Mouse (Mus musculus): ENCODE measurements around the gene Ccdc14. TPM values are rescaled to one million over a fixed set of nuclear protein-coding genes. Genes with fewer than 3 reads are reported as not detected.

Gene Ccdc14
- polyA plus RNA-seq, 1 experiment = 32.0 TPM

DNA sequence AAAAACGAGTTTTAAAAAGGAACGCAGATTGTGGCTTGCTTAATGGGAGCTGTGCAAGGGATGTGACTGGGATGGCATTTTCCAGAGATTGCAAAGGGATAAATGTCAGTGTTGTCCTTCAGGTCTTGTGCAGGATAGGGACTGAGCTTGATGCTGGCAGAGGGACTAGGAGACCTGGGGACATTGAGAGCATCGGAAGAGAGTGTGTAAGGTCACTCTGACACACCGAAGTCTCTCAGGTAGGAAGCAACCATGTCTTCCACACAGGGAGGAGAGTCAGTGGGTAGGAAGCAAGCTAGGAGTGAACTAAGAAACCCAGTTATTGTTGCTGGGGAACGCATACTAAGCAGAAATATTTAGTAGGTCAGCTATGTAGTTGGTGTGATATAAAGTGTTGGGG lies 32.4 kb upstream of the Ccdc14 start:
- H3K27me3 ChIP-seq (ENCODE audit: control insufficient read depth, insufficient read depth, low read length, poor library complexity, severe bottlenecking) = no peaks in the 10 kb centered on the region; the same call in 1 of the 2 replicates
- peaks cover 2% of the 10 kb centered on the region for H3K4me1 ChIP-seq (ENCODE audit: control insufficient read depth, insufficient read depth, low read length)
- H3K4me3 ChIP-seq (ENCODE audit: low read depth, low read length) = no peak overlapping the region
- no peak for TF ChIP-seq EP300 (IDR thresholded peaks at IDR 0.05; ENCODE audit: insufficient read depth, low read depth, low read length)
- no peak for TF ChIP-seq CTCF (IDR thresholded peaks at IDR 0.05; ENCODE audit: low read depth, low read length)
- no peak for TF ChIP-seq POLR2A (IDR thresholded peaks at IDR 0.05; ENCODE audit: insufficient read depth, low read length)
- H3K9me3 ChIP-seq (replicated peaks; ENCODE audit: control insufficient read depth, insufficient read depth, low read length, poor library complexity, severe bottlenecking) = no peaks in the 10 kb centered on the region
- H3K27ac ChIP-seq (ENCODE audit: insufficient read depth, low read length) = no peak overlapping the region
- no peaks in the 10 kb centered on the region for H3K36me3 ChIP-seq (ENCODE audit: control insufficient read depth, insufficient read depth, low read length, poor library complexity, severe bottlenecking)
- 0 out of 2 replicates have a peak overlapping the region, but pooled peaks have one; percentile 56 for H3K9ac ChIP-seq (ENCODE audit: low read depth, poor library complexity, severe bottlenecking)

- TF ChIP-seq POLR2A (IDR thresholded peaks at IDR 0.05; ENCODE audit: insufficient read depth, low read length) (no peak), EP300 (IDR thresholded peaks at IDR 0.05; ENCODE audit: insufficient read depth, low read depth, low read length) (no peak), CTCF (IDR thresholded peaks at IDR 0.05; ENCODE audit: low read depth, low read length) (no peak)
- Histone ChIP-seq H3K27me3 (ENCODE audit: control insufficient read depth, insufficient read depth, low read length, poor library complexity, severe bottlenecking) (no peaks in the 10 kb centered on the region; the same call in 1 of the 2 replicates), H3K9ac (ENCODE audit: low read depth, poor library complexity, severe bottlenecking) (no peak overlapping the region), H3K4me1 (ENCODE audit: control insufficient read depth, insufficient read depth, low read length) (peaks cover 2% of the 10 kb centered on the region), H3K36me3 (ENCODE audit: control insufficient read depth, insufficient read depth, low read length, poor library complexity, severe bottlenecking) (no peaks in the 10 kb centered on the region), H3K4me3 (ENCODE audit: low read depth, low read length) (no peak overlapping the region), H3K27ac (ENCODE audit: insufficient read depth, low read length) (no peak overlapping the region), H3K9me3 (replicated peaks; ENCODE audit: control insufficient read depth, insufficient read depth, low read length, poor library complexity, severe bottlenecking) (no peaks in the 10 kb centered on the region)
Measured at GRCm38 (mm10) chr16:34658388-34658787, 32.0 kb upstream of the Ccdc14 start.

- Histone ChIP-seq H3K27me3 (ENCODE audit: control insufficient read depth, insufficient read depth, low read length, poor library complexity, severe bottlenecking) (no peaks in the 10 kb centered on the region), H3K4me3 (ENCODE audit: low read depth, low read length) (no peak overlapping the region), H3K36me3 (ENCODE audit: control insufficient read depth, insufficient read depth, low read length, poor library complexity, severe bottlenecking) (no peaks in the 10 kb centered on the region), H3K9ac (ENCODE audit: low read depth, poor library complexity, severe bottlenecking) (no peak overlapping the region), H3K9me3 (replicated peaks; ENCODE audit: control insufficient read depth, insufficient read depth, low read length, poor library complexity, severe bottlenecking) (no peaks in the 10 kb centered on the region), H3K27ac (ENCODE audit: insufficient read depth, low read length) (no peak overlapping the region), H3K4me1 (ENCODE audit: control insufficient read depth, insufficient read depth, low read length) (no peaks in the 10 kb centered on the region)
- no peak for TF ChIP-seq EP300 (IDR thresholded peaks at IDR 0.05; ENCODE audit: insufficient read depth, low read depth, low read length)
- no peak for TF ChIP-seq CTCF (IDR thresholded peaks at IDR 0.05; ENCODE audit: low read depth, low read length)
- no peak for TF ChIP-seq POLR2A (IDR thresholded peaks at IDR 0.05; ENCODE audit: insufficient read depth, low read length)
Measured at GRCm38 (mm10) chr16:34664553-34664952, 25.9 kb upstream of the Ccdc14 start.

GRCm38 (mm10) chr16:34667031-34667726 lies 23.2 kb upstream of the Ccdc14 start:
- Histone ChIP-seq H3K4me3 (ENCODE audit: low read depth, low read length) (no peak overlapping the region), H3K27ac (ENCODE audit: insufficient read depth, low read length) (no peak overlapping the region), H3K27me3 (ENCODE audit: control insufficient read depth, insufficient read depth, low read length, poor library complexity, severe bottlenecking) (no peaks in the 10 kb centered on the region), H3K4me1 (ENCODE audit: control insufficient read depth, insufficient read depth, low read length) (no peaks in the 10 kb centered on the region), H3K9me3 (replicated peaks; ENCODE audit: control insufficient read depth, insufficient read depth, low read length, poor library complexity, severe bottlenecking) (no peaks in the 10 kb centered on the region), H3K9ac (ENCODE audit: low read depth, poor library complexity, severe bottlenecking) (no peak overlapping the region), H3K36me3 (ENCODE audit: control insufficient read depth, insufficient read depth, low read length, poor library complexity, severe bottlenecking) (no peaks in the 10 kb centered on the region)
- TF ChIP-seq EP300 (IDR thresholded peaks at IDR 0.05; ENCODE audit: insufficient read depth, low read depth, low read length) (no peak), POLR2A (IDR thresholded peaks at IDR 0.05; ENCODE audit: insufficient read depth, low read length) (no peak), CTCF (IDR thresholded peaks at IDR 0.05; ENCODE audit: low read depth, low read length) (peak; percentile 96)

- H3K27me3 ChIP-seq (ENCODE audit: control insufficient read depth, insufficient read depth, low read length, poor library complexity, severe bottlenecking) = no peaks in the 10 kb centered on the region
- no peak for TF ChIP-seq EP300 (IDR thresholded peaks at IDR 0.05; ENCODE audit: insufficient read depth, low read depth, low read length)
- no peak for TF ChIP-seq CTCF (IDR thresholded peaks at IDR 0.05; ENCODE audit: low read depth, low read length)
- TF ChIP-seq POLR2A (IDR thresholded peaks at IDR 0.05; ENCODE audit: insufficient read depth, low read length) = no peak
Measured at GRCm38 (mm10) chr16:34668341-34668740, 22.1 kb upstream of the Ccdc14 start.

DNA sequence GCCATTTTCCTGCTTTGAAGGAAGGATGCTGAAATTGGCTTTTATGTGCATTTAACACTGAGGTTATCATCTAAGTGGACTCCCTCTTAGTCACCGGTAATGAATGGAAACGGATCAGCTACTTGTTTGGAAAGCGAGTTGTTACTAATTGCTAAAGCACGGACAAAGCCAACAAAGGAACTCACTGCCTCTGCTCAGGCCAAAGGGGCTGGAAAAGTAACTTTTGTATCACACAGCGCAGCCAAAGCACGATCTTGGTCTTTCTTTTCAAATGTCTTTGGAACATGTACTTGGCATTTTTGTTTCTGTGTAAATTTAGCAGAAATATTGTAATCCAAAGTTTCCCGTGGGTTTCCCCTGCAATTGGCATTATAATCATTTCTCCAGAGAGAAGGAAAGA lies 18.4 kb upstream of the Ccdc14 start:
- no peaks in the 10 kb centered on the region for H3K36me3 ChIP-seq (ENCODE audit: control insufficient read depth, insufficient read depth, low read length, poor library complexity, severe bottlenecking)
- no peak for TF ChIP-seq EP300 (IDR thresholded peaks at IDR 0.05; ENCODE audit: insufficient read depth, low read depth, low read length)
- TF ChIP-seq POLR2A (IDR thresholded peaks at IDR 0.05; ENCODE audit: insufficient read depth, low read length) = no peak
- no peak for TF ChIP-seq CTCF (IDR thresholded peaks at IDR 0.05; ENCODE audit: low read depth, low read length)
- no peaks in the 10 kb centered on the region for H3K27me3 ChIP-seq (ENCODE audit: control insufficient read depth, insufficient read depth, low read length, poor library complexity, severe bottlenecking)
- no peak overlapping the region for H3K27ac ChIP-seq (ENCODE audit: insufficient read depth, low read length)
- no peaks in the 10 kb centered on the region for H3K9me3 ChIP-seq (replicated peaks; ENCODE audit: control insufficient read depth, insufficient read depth, low read length, poor library complexity, severe bottlenecking)
- no peaks in the 10 kb centered on the region for H3K4me1 ChIP-seq (ENCODE audit: control insufficient read depth, insufficient read depth, low read length)
- no peak overlapping the region for H3K4me3 ChIP-seq (ENCODE audit: low read depth, low read length)
- H3K9ac ChIP-seq (ENCODE audit: low read depth, poor library complexity, severe bottlenecking) = no peak overlapping the region

More at GRCm38 (mm10) chr16:34668341-34668740, 22.1 kb upstream of the Ccdc14 start:
- H3K9me3 ChIP-seq (replicated peaks; ENCODE audit: control insufficient read depth, insufficient read depth, low read length, poor library complexity, severe bottlenecking) = no peaks in the 10 kb centered on the region
- no peak overlapping the region for H3K27ac ChIP-seq (ENCODE audit: insufficient read depth, low read length)
- H3K4me1 ChIP-seq (ENCODE audit: control insufficient read depth, insufficient read depth, low read length) = no peaks in the 10 kb centered on the region
- H3K36me3 ChIP-seq (ENCODE audit: control insufficient read depth, insufficient read depth, low read length, poor library complexity, severe bottlenecking) = no peaks in the 10 kb centered on the region
- no peak overlapping the region for H3K4me3 ChIP-seq (ENCODE audit: low read depth, low read length)
- H3K9ac ChIP-seq (ENCODE audit: low read depth, poor library complexity, severe bottlenecking) = no peak overlapping the region
